Mouse (Mus musculus): Measurements from ENCODE around the gene Irf3. TPM values are rescaled to one million over a fixed set of nuclear protein-coding genes. Genes with fewer than 3 reads are reported as not detected.
A peak's percentile ranks its signal among the peaks of the same experiment; 100 is the strongest.

Gene Irf3
- polyA plus RNA-seq, 1 experiment from 2014 or later = 105 TPM

- H3K27me3 ChIP-seq = no peaks in the 10 kb centered on the region
- H3K27ac ChIP-seq = no peak overlapping the region
- 87% methylated on average over 3 of the region's 3 CpGs for WGBS
- ATAC-seq (ENCODE audit: insufficient number of reproducible peaks, low FRiP score, low TSS enrichment, low read depth) = no peak
- no peaks in the 10 kb centered on the region for H3K9me3 ChIP-seq
- H3K36me3 ChIP-seq = peaks cover 76% of the 10 kb centered on the region
- no peak overlapping the region for H3K4me2 ChIP-seq
- H3K4me1 ChIP-seq = peaks cover 13% of the 10 kb centered on the region
- no peak overlapping the region for H3K4me3 ChIP-seq
- H3K9ac ChIP-seq = no peak overlapping the region
Measured at GRCm38 (mm10) chr7:44978300-44978699, 19.1 kb upstream of the Irf3 start.

GRCm38 (mm10) chr7:44981539-44981938 lies 15.9 kb upstream of the Irf3 start:
- 96% methylated on average over 8 of the region's 8 CpGs for WGBS

GRCm38 (mm10) chr7:44983085-44983484 lies 14.4 kb upstream of the Irf3 start:
- ATAC-seq (ENCODE audit: insufficient number of reproducible peaks, low FRiP score, low TSS enrichment, low read depth) = no peak
- 40% methylated on average over 6 of the region's 6 CpGs for WGBS
- H3K27me3 ChIP-seq = no peaks in the 10 kb centered on the region
- no peaks in the 10 kb centered on the region for H3K9me3 ChIP-seq
- peaks cover 52% of the 10 kb centered on the region for H3K36me3 ChIP-seq
- no peak overlapping the region for H3K9ac ChIP-seq
- no peak overlapping the region for H3K4me3 ChIP-seq
- H3K4me2 ChIP-seq = no peak overlapping the region
- peak overlapping the region; percentile 50; the same call in 1 of the 2 replicates for H3K27ac ChIP-seq
- H3K4me1 ChIP-seq = peaks cover 28% of the 10 kb centered on the region

More at GRCm38 (mm10) chr7:44981539-44981938, 15.9 kb upstream of the Irf3 start:
- no peak for ATAC-seq (ENCODE audit: insufficient number of reproducible peaks, low FRiP score, low TSS enrichment, low read depth)
- Histone ChIP-seq H3K4me1 (peaks cover 24% of the 10 kb centered on the region), H3K4me2 (no peak overlapping the region), H3K4me3 (no peak overlapping the region), H3K9me3 (no peaks in the 10 kb centered on the region), H3K9ac (no peak overlapping the region), H3K27ac (no peak overlapping the region), H3K27me3 (no peaks in the 10 kb centered on the region), H3K36me3 (peaks cover 67% of the 10 kb centered on the region)

GRCm38 (mm10) chr7:44983944-44984832 lies 13.3 kb upstream of the Irf3 start:
- Histone ChIP-seq H3K27ac (peak overlapping the region; percentile 50), H3K4me3 (peak overlapping the region; percentile 63), H3K9ac (no peak overlapping the region), H3K36me3 (peaks cover 43% of the 10 kb centered on the region), H3K4me2 (peak overlapping the region; percentile 66; the same call in 1 of the 2 replicates), H3K27me3 (no peaks in the 10 kb centered on the region), H3K9me3 (no peaks in the 10 kb centered on the region), H3K4me1 (peaks cover 34% of the 10 kb centered on the region)
- WGBS = 74% methylated on average over 7 of the region's 7 CpGs
- ATAC-seq (ENCODE audit: insufficient number of reproducible peaks, low FRiP score, low TSS enrichment, low read depth) = no peak

- Histone ChIP-seq H3K9me3 (no peaks in the 10 kb centered on the region), H3K36me3 (peaks cover 41% of the 10 kb centered on the region), H3K27ac (0 out of 2 replicates have a peak overlapping the region, but pooled peaks have one; percentile 93), H3K4me2 (peak overlapping the region; percentile 66), H3K4me3 (peak overlapping the region; percentile 63), H3K9ac (no peak overlapping the region), H3K4me1 (peaks cover 34% of the 10 kb centered on the region), H3K27me3 (no peaks in the 10 kb centered on the region)
- ATAC-seq (ENCODE audit: insufficient number of reproducible peaks, low FRiP score, low TSS enrichment, low read depth) = no peak
- WGBS = 37% methylated on average over 3 of the region's 3 CpGs
Measured at GRCm38 (mm10) chr7:44984833-44985164, 12.6 kb upstream of the Irf3 start.

GRCm38 (mm10) chr7:44985595-44986191 lies 11.8 kb upstream of the Irf3 start:
- 1% methylated on average over 44 of the region's 45 CpGs for WGBS
- Histone ChIP-seq H3K9ac (peak overlapping the region; percentile 89), H3K36me3 (peaks cover 37% of the 10 kb centered on the region), H3K27ac (peak overlapping the region; percentile 93), H3K4me2 (peak overlapping the region; percentile 66), H3K4me1 (peaks cover 34% of the 10 kb centered on the region), H3K27me3 (no peaks in the 10 kb centered on the region), H3K9me3 (no peaks in the 10 kb centered on the region), H3K4me3 (peak overlapping the region; percentile 63)
- no peak for ATAC-seq (ENCODE audit: insufficient number of reproducible peaks, low FRiP score, low TSS enrichment, low read depth)

- under 1% methylated on average over 42 of the region's 42 CpGs for WGBS
- ATAC-seq (ENCODE audit: insufficient number of reproducible peaks, low FRiP score, low TSS enrichment, low read depth) = peak; percentile 97
- peak within 1 kb of the TSS; percentile 89 for H3K9ac ChIP-seq
- peak within 1 kb of the TSS; percentile 97 for H3K27ac ChIP-seq
- peak within 1 kb of the TSS; percentile 63 for H3K4me3 ChIP-seq
- H3K4me2 ChIP-seq = peak within 1 kb of the TSS; percentile 66
- no peaks in the 10 kb centered on the region for H3K27me3 ChIP-seq
- H3K36me3 ChIP-seq = peaks cover 37% of the 10 kb centered on the region
- H3K9me3 ChIP-seq = no peaks in the 10 kb centered on the region
- peaks cover 34% of the 10 kb centered on the region for H3K4me1 ChIP-seq
Measured at GRCm38 (mm10) chr7:44986192-44986878, 11.1 kb upstream of the Irf3 start, which contains the start of gene Prmt1. Gene Prmt1, minus strand, starts transcription at chr7:44986568.

GRCm38 (mm10) chr7:44986879-44987718 lies 10.3 kb upstream of the Irf3 start:
- Histone ChIP-seq H3K4me3 (peak overlapping the region; percentile 63), H3K27ac (peak overlapping the region; percentile 97), H3K9ac (peak overlapping the region; percentile 64), H3K4me1 (peaks cover 34% of the 10 kb centered on the region), H3K9me3 (no peaks in the 10 kb centered on the region), H3K27me3 (no peaks in the 10 kb centered on the region), H3K4me2 (peak overlapping the region; percentile 57), H3K36me3 (peaks cover 37% of the 10 kb centered on the region)
- WGBS = under 1% methylated on average over 29 of the region's 29 CpGs
- ATAC-seq (ENCODE audit: insufficient number of reproducible peaks, low FRiP score, low TSS enrichment, low read depth) = peak; percentile 1; the same call in 1 of the 2 replicates

GRCm38 (mm10) chr7:44996672-44997071 lies 776 bp upstream of the Irf3 start:
- 10% methylated on average over 10 of the region's 10 CpGs for WGBS
- no peak for ATAC-seq (ENCODE audit: insufficient number of reproducible peaks, low FRiP score, low TSS enrichment, low read depth)
- peak overlapping the region; percentile 80 for H3K4me2 ChIP-seq

GRCm38 (mm10) chr7:44997940-44998428 lies 536 bp downstream of the Irf3 start:
- peaks cover 33% of the 10 kb centered on the region for H3K4me1 ChIP-seq
- H3K27me3 ChIP-seq = no peaks in the 10 kb centered on the region
- no peaks in the 10 kb centered on the region for H3K9me3 ChIP-seq
- H3K4me3 ChIP-seq = peak overlapping the region; percentile 62
- peak overlapping the region; percentile 92 for H3K27ac ChIP-seq
- H3K4me2 ChIP-seq = peak overlapping the region; percentile 86
- peak overlapping the region; percentile 62 for H3K9ac ChIP-seq
- no peak for ATAC-seq (ENCODE audit: insufficient number of reproducible peaks, low FRiP score, low TSS enrichment, low read depth)
- WGBS = 2% methylated on average over 15 of the region's 15 CpGs
- peaks cover 65% of the 10 kb centered on the region for H3K36me3 ChIP-seq

More at GRCm38 (mm10) chr7:44996672-44997071, 776 bp upstream of the Irf3 start:
- Histone ChIP-seq H3K9me3 (no peaks in the 10 kb centered on the region), H3K27me3 (no peaks in the 10 kb centered on the region), H3K4me1 (peaks cover 33% of the 10 kb centered on the region), H3K36me3 (peaks cover 65% of the 10 kb centered on the region), H3K4me3 (peak overlapping the region; percentile 62), H3K27ac (peak overlapping the region; percentile 92), H3K9ac (peak overlapping the region; percentile 60)

- Histone ChIP-seq H3K9ac (peak within 1 kb of the TSS; percentile 62), H3K36me3 (peaks cover 65% of the 10 kb centered on the region), H3K4me3 (peak within 1 kb of the TSS; percentile 62), H3K4me1 (peaks cover 33% of the 10 kb centered on the region), H3K27me3 (no peaks in the 10 kb centered on the region), H3K27ac (peak within 1 kb of the TSS; percentile 92), H3K4me2 (peak within 1 kb of the TSS; percentile 86), H3K9me3 (no peaks in the 10 kb centered on the region)
- no peak for ATAC-seq (ENCODE audit: insufficient number of reproducible peaks, low FRiP score, low TSS enrichment, low read depth)
- 1% methylated on average over 18 of the region's 18 CpGs for WGBS
Measured at GRCm38 (mm10) chr7:44998501-44998955, 1.1 kb downstream of the Irf3 start, which contains the start of gene Bcl2l12. Gene Bcl2l12, minus strand, starts transcription at chr7:44998712.
